27 mouse cellular contexts compared by ENCODE assay signal in the genomic region with DNA sequence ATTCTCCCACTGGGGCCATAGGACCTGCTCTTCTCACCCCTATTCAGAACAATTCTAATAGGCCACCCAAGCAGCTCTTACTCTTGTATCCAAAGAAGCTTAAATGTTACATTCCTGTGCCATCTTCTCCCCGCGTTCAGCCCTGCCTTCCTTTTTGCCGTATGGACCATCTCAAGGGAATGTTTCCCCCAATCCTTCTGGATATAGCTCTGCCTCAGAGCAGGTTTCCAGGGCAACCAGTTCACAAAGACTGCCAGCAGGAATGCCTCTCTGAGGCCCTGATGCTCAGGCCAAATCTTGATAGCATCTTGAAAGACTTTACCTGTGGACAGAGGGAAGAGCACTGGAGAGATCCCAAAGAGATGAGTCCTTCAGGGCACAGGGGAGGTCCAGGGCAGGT. TPM values are rescaled to one million over a fixed set of nuclear protein-coding genes. Genes with fewer than 3 reads are reported as not detected.
DNase-seq lines count a peak whose midpoint lies in the region; ATAC-seq and TF ChIP-seq lines count a peak whose summit lies in the region.
"Had no signal": no experiment of that assay in that cellular context is flagged by ENCODE, and none has a peak within 500 bp of the region (broad histone marks: within the 10 kb centered on the region; RNA-seq: fewer than 3 reads in every experiment).

No protein-coding gene starts in this region.

- H3K4me3 ChIP-seq in forebrain, embryonic 14.5 days (ENCODE audit: low read depth, low read length) = no peak overlapping the region
- no peak overlapping the region for H3K4me3 ChIP-seq in forebrain, embryonic 12.5 days (replicated peaks)
- no peak overlapping the region for H3K4me3 ChIP-seq in midbrain, embryonic 16.5 days (ENCODE audit: low read depth, low read length)
- H3K4me3 ChIP-seq in midbrain, embryonic 15.5 days = no peak overlapping the region
- H3K4me3 ChIP-seq: embryonic facial prominence, embryonic 13.5 days; erythroblast, embryonic 14.5 days; forebrain, embryonic 13.5 days; heart, embryonic 10.5 days; intestine, embryonic 15.5 days; limb, embryonic 10.5 days; liver, embryonic 15.5 days; lung, embryonic 15.5 days; megakaryocyte, embryonic 14.5 days had no signal

- peaks cover 7% of the 10 kb centered on the region; the same call in 1 of the 2 replicates for H3K4me1 ChIP-seq in forebrain, embryonic 14.5 days (ENCODE audit: control insufficient read depth, insufficient read depth, low read length)
- peaks cover 8% of the 10 kb centered on the region; the same call in 1 of the 2 replicates for H3K4me1 ChIP-seq in forebrain, embryonic 12.5 days
- peaks cover 11% of the 10 kb centered on the region for H3K4me1 ChIP-seq in midbrain, embryonic 16.5 days (ENCODE audit: control insufficient read depth, insufficient read depth, low read length)
- H3K4me1 ChIP-seq in midbrain, embryonic 15.5 days = peaks cover 14% of the 10 kb centered on the region
- H3K4me1 ChIP-seq: intestine, embryonic 15.5 days; limb, embryonic 10.5 days; liver, embryonic 15.5 days; lung, embryonic 15.5 days; megakaryocyte, embryonic 14.5 days had no signal

- 62% methylated on average over 3 of the region's 3 CpGs for WGBS in forebrain, embryonic 14.5 days
- WGBS in forebrain, embryonic 12.5 days = 74% methylated on average over 3 of the region's 3 CpGs
- WGBS in midbrain, embryonic 16.5 days = 37% methylated on average over 3 of the region's 3 CpGs
- WGBS in midbrain, embryonic 15.5 days = 48% methylated on average over 3 of the region's 3 CpGs

- TF ChIP-seq CTCF in brain, embryonic 14.5 days (IDR thresholded peaks at IDR 0.05; ENCODE audit: borderline replicate concordance, extremely low read depth, insufficient read depth, insufficient read length) = no peak

- 0 out of 2 replicates have a peak overlapping the region, but pooled peaks have one; percentile 2 for H3K27ac ChIP-seq in forebrain, embryonic 14.5 days (ENCODE audit: low read depth, low read length)
- no peak overlapping the region for H3K27ac ChIP-seq in forebrain, embryonic 12.5 days
- H3K27ac ChIP-seq in midbrain, embryonic 16.5 days (ENCODE audit: low read length) = peak overlapping the region; percentile 18; the same call in 1 of the 2 replicates
- H3K27ac ChIP-seq in midbrain, embryonic 15.5 days = no peak overlapping the region
- H3K27ac ChIP-seq: embryonic facial prominence, embryonic 13.5 days; forebrain, embryonic 13.5 days; heart, embryonic 10.5 days; intestine, embryonic 15.5 days; limb, embryonic 10.5 days; liver, embryonic 15.5 days; lung, embryonic 15.5 days had no signal

- no peak overlapping the region for H3K4me2 ChIP-seq in forebrain, embryonic 14.5 days (ENCODE audit: low read length)
- H3K4me2 ChIP-seq in forebrain, embryonic 12.5 days = no peak overlapping the region
- no peak overlapping the region for H3K4me2 ChIP-seq in midbrain, embryonic 16.5 days (ENCODE audit: low read length)
- H3K4me2 ChIP-seq in midbrain, embryonic 15.5 days = no peak overlapping the region
- H3K4me2 ChIP-seq: embryonic facial prominence, embryonic 13.5 days; forebrain, embryonic 13.5 days; intestine, embryonic 15.5 days; liver, embryonic 15.5 days; lung, embryonic 15.5 days had no signal

- no peak overlapping the region for H3K9ac ChIP-seq in forebrain, embryonic 14.5 days (ENCODE audit: low read length)
- H3K9ac ChIP-seq in forebrain, embryonic 12.5 days = no peak overlapping the region
- no peak overlapping the region for H3K9ac ChIP-seq in midbrain, embryonic 16.5 days (ENCODE audit: low read depth, low read length)
- no peak overlapping the region for H3K9ac ChIP-seq in midbrain, embryonic 15.5 days
- H3K9ac ChIP-seq: embryonic facial prominence, embryonic 13.5 days; forebrain, embryonic 13.5 days; intestine, embryonic 15.5 days; liver, embryonic 15.5 days; lung, embryonic 15.5 days had no signal

- ATAC-seq in forebrain, embryonic 14.5 days = no peak
- ATAC-seq in forebrain, embryonic 12.5 days (ENCODE audit: low FRiP score) = no peak
- ATAC-seq in midbrain, embryonic 16.5 days = no peak
- ATAC-seq in midbrain, embryonic 15.5 days (replicated peaks) = no peak
- ATAC-seq: CD4-positive, CD25-positive, alpha-beta regulatory T cell, adult 4 months; forebrain, embryonic 13.5 days; intestine, embryonic 15.5 days had no signal

- no peaks in the 10 kb centered on the region for H3K27me3 ChIP-seq in forebrain, embryonic 14.5 days (replicated peaks; ENCODE audit: control insufficient read depth, insufficient read depth, low read length)
- H3K27me3 ChIP-seq in forebrain, embryonic 12.5 days = no peaks in the 10 kb centered on the region
- H3K27me3 ChIP-seq in midbrain, embryonic 16.5 days (ENCODE audit: control insufficient read depth, insufficient read depth, low read depth, low read length) = no peaks in the 10 kb centered on the region
- no peaks in the 10 kb centered on the region for H3K27me3 ChIP-seq in midbrain, embryonic 15.5 days (replicated peaks)
- H3K27me3 ChIP-seq: embryonic facial prominence, embryonic 13.5 days; forebrain, embryonic 13.5 days; intestine, embryonic 15.5 days; liver, embryonic 15.5 days; lung, embryonic 15.5 days; megakaryocyte, embryonic 14.5 days had no signal

- H3K36me3 ChIP-seq in forebrain, embryonic 14.5 days (ENCODE audit: control insufficient read depth, insufficient read depth, low read length) = no peaks in the 10 kb centered on the region
- H3K36me3 ChIP-seq in forebrain, embryonic 12.5 days (replicated peaks) = no peaks in the 10 kb centered on the region
- H3K36me3 ChIP-seq in midbrain, embryonic 16.5 days (ENCODE audit: control insufficient read depth, insufficient read depth, low read length) = no peaks in the 10 kb centered on the region
- no peaks in the 10 kb centered on the region for H3K36me3 ChIP-seq in midbrain, embryonic 15.5 days (replicated peaks)
- H3K36me3 ChIP-seq: embryonic facial prominence, embryonic 13.5 days; heart, embryonic 10.5 days; intestine, embryonic 15.5 days; limb, embryonic 10.5 days; liver, embryonic 15.5 days; lung, embryonic 15.5 days had no signal

- peak; percentile 48 for DNase-seq in forebrain, embryonic 14.5 days (ENCODE audit: low spot score)
- peak; percentile 11 to 16 for DNase-seq in layer of hippocampus, adult 8-10 months (ENCODE audit: low spot score in 2 of 2)
- DNase-seq in layer of hippocampus, postnatal 25 days (ENCODE audit: extremely low spot score in 1 of 2, low spot score in 1 of 2) = no peak
- peak; percentile 56 for DNase-seq in brain, embryonic 14.5 days (ENCODE audit: low read depth)
- DNase-seq: adrenal gland, postnatal 14 days; cerebellum, postnatal 25 days; embryo, embryonic 11 days; gastrocnemius, postnatal 10 days; heart, postnatal 4 days; kidney, adult 8-10 months; kidney, postnatal 10 days; liver; lung, postnatal 36 days; thymus, postnatal 14 days had no signal

- no peaks in the 10 kb centered on the region for H3K9me3 ChIP-seq in forebrain, embryonic 14.5 days (replicated peaks; ENCODE audit: control insufficient read depth, low read length)
- H3K9me3 ChIP-seq in forebrain, embryonic 12.5 days = no peaks in the 10 kb centered on the region
- no peaks in the 10 kb centered on the region for H3K9me3 ChIP-seq in midbrain, embryonic 16.5 days (replicated peaks; ENCODE audit: control insufficient read depth, low read length, poor library complexity, severe bottlenecking)
- no peaks in the 10 kb centered on the region for H3K9me3 ChIP-seq in midbrain, embryonic 15.5 days
- H3K9me3 ChIP-seq: embryonic facial prominence, embryonic 13.5 days; forebrain, embryonic 13.5 days; heart, embryonic 10.5 days; intestine, embryonic 15.5 days; limb, embryonic 10.5 days; lung, embryonic 15.5 days had no signal

- no peak for TF ChIP-seq POLR2A in brain, embryonic 14.5 days (IDR thresholded peaks at IDR 0.05; ENCODE audit: borderline replicate concordance, extremely low read depth, insufficient read depth, insufficient read length, poor library complexity, severe bottlenecking)

RNA-seq across cellular contexts. Expression of a gene that starts 56.2 kb away (rescaled TPM):
- polyA plus RNA-seq in forebrain, embryonic 14.5 days (2014; fragmentation: Nextera tagmentation; extraction: Ambion mirVana) = 101 and 123 TPM in 2 replicates
- polyA plus RNA-seq in forebrain, embryonic 12.5 days (2016; fragmentation: Nextera tagmentation; extraction: Ambion mirVana) = 9.4 and 10.8 TPM in 2 replicates
- total RNA-seq in layer of hippocampus, adult 8-10 months (2022) = 10 to 100 TPM; 41.4 to 48.1 (median 44.1) TPM
- total RNA-seq in layer of hippocampus, postnatal 25 days (2021) = 10 to 100 TPM; 45.3 to 48.8 TPM
- 98.0 and 159 TPM in 2 replicates for polyA plus RNA-seq in midbrain, embryonic 16.5 days (2015; fragmentation: Nextera tagmentation; extraction: Ambion mirVana)
- 110 TPM in 2 replicates for polyA plus RNA-seq in midbrain, embryonic 15.5 days (2015; fragmentation: Nextera tagmentation; extraction: Ambion mirVana)
- polyA plus RNA-seq in brain, embryonic 14.5 days (2012; rRNA removed) = 34.4 and 58.5 TPM in 2 replicates
- polyA plus RNA-seq: erythroblast, embryonic 14.5 days had no signal

Comparison
In these comparisons a context has a peak if more than half of its experiments do, and no peak if none do; other contexts are left out.
1. DNase-seq: peak in forebrain, embryonic 14.5 days (single experiment), layer of hippocampus, adult 8-10 months (2 of 2) and brain, embryonic 14.5 days (single experiment); none in layer of hippocampus, postnatal 25 days (0 of 2).
2. H3K27ac ChIP-seq: peak in forebrain, embryonic 14.5 days (single experiment) and midbrain, embryonic 16.5 days (single experiment); none in forebrain, embryonic 12.5 days (single experiment) and midbrain, embryonic 15.5 days (single experiment).